Mouse (Mus musculus) limb, embryonic 15.5 days (tissue): ENCODE measurements around the gene Tie1. TPM values are rescaled to one million over a fixed set of nuclear protein-coding genes. Genes with fewer than 3 reads are reported as not detected.
A peak's percentile ranks its signal among the peaks of the same experiment; 100 is the strongest.

Experiments
- ATAC-seq: fragments of 200-750 bp; cut with Nextera tagmentation; 2 replicates; pipeline ENCODE4 v1.8.0; 2017; ENCODE audit warnings: low read depth, moderate TSS enrichment; ENCODE audit not compliant: insufficient number of reproducible peaks, low FRiP score, low TSS enrichment
- H3K27ac ChIP-seq: fragments of 300-500 bp; sonication (generic); 2 replicates; pipeline ENCODE4 v1.5.1; 2015; ENCODE audit warnings: moderate library complexity, mild to moderate bottlenecking, inconsistent platforms
- H3K27me3 ChIP-seq: fragments of 300-500 bp; sonication (generic); 2 replicates; pipeline ENCODE4 v1.6.1; 2015; ENCODE audit warnings: inconsistent platforms
- H3K36me3 ChIP-seq: fragments of 300-500 bp; sonication (generic); 2 replicates; pipeline ENCODE4 v1.6.1; 2015; ENCODE audit warnings: inconsistent platforms
- H3K4me1 ChIP-seq: fragments of 300-500 bp; sonication (generic); 2 replicates; pipeline ENCODE4 v1.6.1; 2015; ENCODE audit warnings: inconsistent platforms
- H3K4me2 ChIP-seq: fragments of 300-500 bp; sonication (generic); 2 replicates; pipeline ENCODE4 v1.6.1; 2015; ENCODE audit warnings: mild to moderate bottlenecking, inconsistent platforms
- H3K4me3 ChIP-seq: fragments of 300-500 bp; sonication (generic); 2 replicates; pipeline ENCODE4 v1.5.1; 2015; ENCODE audit warnings: mild to moderate bottlenecking, inconsistent platforms
- H3K9ac ChIP-seq: fragments of 300-500 bp; sonication (generic); 2 replicates; pipeline ENCODE4 v1.6.1; 2015; ENCODE audit warnings: inconsistent platforms
- H3K9me3 ChIP-seq: fragments of 300-500 bp; sonication (generic); 2 replicates; pipeline ENCODE4 v1.6.1; 2016; ENCODE audit warnings: inconsistent platforms
- WGBS: fragments of 180-500 bp; shearing (Covaris S2); methylation state at CpG from one replicate; pipeline ENCODE4 v1.1.7; 2015; 5-methylcytosine and 5-hydroxymethylcytosine counted together
- polyA plus RNA-seq: library from polyadenylated mRNA; unstranded; fragments of >200 nt; fragmentation: Nextera tagmentation; extraction: Ambion mirVana; gene quantifications from 2 replicates; pipeline ENCODE4 v1.2.1, GENCODE M21; 2015

Gene Tie1
- polyA plus RNA-seq = 25.8 and 27.8 TPM in 2 replicates

DNA sequence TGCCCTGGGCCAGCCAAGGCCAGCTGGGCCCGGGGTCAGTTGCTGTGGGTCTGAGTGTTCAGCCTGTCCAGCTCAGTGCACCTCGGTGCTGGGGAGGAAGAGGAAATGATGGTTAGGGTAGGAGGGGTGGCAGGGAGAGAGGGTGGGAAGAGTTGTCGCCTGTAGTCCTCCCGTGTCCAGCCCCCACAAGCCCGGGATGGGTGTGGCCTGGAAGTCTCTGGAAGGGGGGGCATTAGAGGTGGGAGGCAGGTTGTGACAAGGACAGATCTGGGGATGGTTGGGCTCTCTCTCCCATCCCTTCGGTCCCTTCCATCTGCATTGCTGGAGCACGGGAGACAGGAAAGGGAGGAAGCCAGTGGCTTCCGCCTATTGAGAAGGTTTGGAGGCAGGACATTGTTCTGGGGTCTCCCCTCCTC, at the start of gene Tie1:
TSS of gene Tie1 (minus strand) at position 345 of the 416 bp plus-strand sequence.
- Histone ChIP-seq H3K4me1 (no peaks in the 10 kb centered on the region), H3K4me2 (no peak within 1 kb of the TSS), H3K4me3 (no peak within 1 kb of the TSS), H3K9me3 (no peaks in the 10 kb centered on the region), H3K27me3 (no peaks in the 10 kb centered on the region), H3K9ac (no peak within 1 kb of the TSS), H3K36me3 (no peaks in the 10 kb centered on the region), H3K27ac (no peak within 1 kb of the TSS)
- 64% methylated on average over 8 of the region's 8 CpGs for WGBS
- ATAC-seq = peak; percentile 63

DNA sequence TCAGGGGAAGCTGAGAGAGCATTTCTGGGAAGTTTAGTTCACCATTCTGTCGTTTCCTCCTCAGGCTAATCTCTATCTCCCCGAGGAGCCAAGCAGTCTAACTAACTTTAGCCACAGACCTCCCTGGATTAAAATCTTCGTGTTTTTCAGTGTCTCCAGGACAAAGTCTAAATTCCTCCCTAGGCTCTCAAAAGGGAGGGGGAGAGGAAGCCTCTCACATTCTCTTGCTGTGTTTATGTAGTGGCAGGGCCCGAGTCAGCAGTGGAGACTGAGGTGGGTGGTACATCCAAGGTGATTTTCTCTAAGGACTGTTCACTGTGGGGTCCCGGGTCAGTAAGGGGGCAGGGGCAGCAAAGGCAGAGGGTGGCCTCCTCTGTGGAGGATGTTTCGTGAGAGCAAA, 47.9 kb upstream of the Tie1 start:
- Histone ChIP-seq H3K36me3 (no peaks in the 10 kb centered on the region), H3K4me2 (no peak overlapping the region), H3K27me3 (peaks cover 4% of the 10 kb centered on the region; the same call in 1 of the 2 replicates), H3K27ac (no peak overlapping the region), H3K4me1 (0 out of 2 replicates have a peak, but pooled peaks cover 10% of the 10 kb centered on the region), H3K9ac (no peak overlapping the region), H3K9me3 (no peaks in the 10 kb centered on the region), H3K4me3 (no peak overlapping the region)
- 43% methylated on average over 6 of the region's 6 CpGs for WGBS
- ATAC-seq = no peak

DNA sequence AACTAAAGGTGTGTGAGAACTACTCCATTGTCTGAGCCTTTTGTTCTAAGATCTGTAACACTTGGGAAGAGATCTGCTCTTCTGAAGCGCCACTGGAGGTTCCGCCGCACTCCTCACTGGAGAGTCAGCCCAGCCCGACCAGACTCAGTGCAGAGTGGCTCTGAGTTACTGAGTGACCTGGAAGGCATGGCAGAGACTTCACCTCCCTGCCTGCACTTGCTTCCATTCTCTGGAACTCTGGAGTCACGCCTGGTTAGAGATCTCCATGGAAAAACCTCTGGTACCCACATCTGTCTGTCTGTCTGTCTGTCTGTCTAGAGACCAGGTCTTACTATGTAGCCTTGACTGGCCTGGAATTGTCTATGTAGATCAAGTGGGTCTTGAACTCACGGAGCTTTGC, 45.7 kb upstream of the Tie1 start:
- ATAC-seq = no peak
- Histone ChIP-seq H3K4me2 (no peak overlapping the region), H3K27ac (no peak overlapping the region), H3K4me3 (no peak overlapping the region), H3K36me3 (no peaks in the 10 kb centered on the region), H3K27me3 (no peaks in the 10 kb centered on the region), H3K4me1 (0 out of 2 replicates have a peak, but pooled peaks cover 6% of the 10 kb centered on the region), H3K9me3 (no peaks in the 10 kb centered on the region), H3K9ac (no peak overlapping the region)
- WGBS = 81% methylated on average over 6 of the region's 6 CpGs

DNA sequence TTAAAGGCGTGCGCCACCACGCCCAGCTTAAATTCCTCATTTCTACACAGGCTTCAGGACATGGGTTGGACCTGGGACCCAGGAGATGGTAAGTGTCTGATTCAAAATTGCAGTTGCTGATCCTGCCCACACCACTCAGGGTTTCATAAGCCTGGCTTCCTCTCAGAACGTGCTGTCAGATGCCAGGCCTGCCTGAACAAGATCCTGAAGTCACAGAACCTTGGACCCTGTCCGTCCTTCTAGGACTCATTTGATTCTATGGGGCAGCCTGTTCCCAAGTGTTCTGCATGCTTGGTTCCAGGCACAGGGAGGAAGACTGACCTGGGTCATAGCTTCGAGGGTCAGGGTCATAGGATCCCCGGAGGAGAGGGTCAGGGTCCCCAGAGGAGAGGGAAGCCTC, 43.7 kb upstream of the Tie1 start:
- H3K4me1 ChIP-seq = 0 out of 2 replicates have a peak, but pooled peaks cover 3% of the 10 kb centered on the region
- H3K9ac ChIP-seq = no peak overlapping the region
- H3K27ac ChIP-seq = no peak overlapping the region
- no peak for ATAC-seq
- WGBS = 75% methylated on average over 7 of the region's 7 CpGs
- H3K9me3 ChIP-seq = no peaks in the 10 kb centered on the region
- no peaks in the 10 kb centered on the region for H3K27me3 ChIP-seq
- no peak overlapping the region for H3K4me3 ChIP-seq
- H3K36me3 ChIP-seq = no peaks in the 10 kb centered on the region
- no peak overlapping the region for H3K4me2 ChIP-seq

DNA sequence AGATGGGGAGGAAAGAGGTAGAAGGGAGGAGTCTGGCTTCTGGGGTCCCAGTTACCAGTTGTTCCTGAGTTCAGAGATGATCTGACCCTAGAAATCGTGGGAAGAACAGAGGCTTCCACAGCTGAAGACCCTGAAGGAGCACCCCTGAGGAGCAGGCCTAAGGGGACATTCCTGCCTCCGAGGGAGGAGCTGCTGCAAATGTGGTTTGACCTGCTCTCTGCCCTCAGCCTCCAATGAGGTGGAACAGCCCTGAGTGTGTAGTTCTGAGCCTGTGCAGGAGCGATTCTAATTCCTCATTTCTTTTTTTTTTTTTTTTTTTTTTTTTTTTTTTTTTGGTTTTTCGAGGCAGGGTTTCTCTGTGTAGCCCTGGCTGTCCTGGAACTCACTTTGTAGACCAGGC, 43.3 kb upstream of the Tie1 start:
- 63% methylated on average over 3 of the region's 4 CpGs for WGBS
- H3K4me1 ChIP-seq = 0 out of 2 replicates have a peak, but pooled peaks cover 3% of the 10 kb centered on the region
- no peak overlapping the region for H3K27ac ChIP-seq
- H3K27me3 ChIP-seq = no peaks in the 10 kb centered on the region
- no peak overlapping the region for H3K4me3 ChIP-seq
- no peak for ATAC-seq
- H3K9ac ChIP-seq = no peak overlapping the region
- no peaks in the 10 kb centered on the region for H3K36me3 ChIP-seq
- no peaks in the 10 kb centered on the region for H3K9me3 ChIP-seq
- no peak overlapping the region for H3K4me2 ChIP-seq

DNA sequence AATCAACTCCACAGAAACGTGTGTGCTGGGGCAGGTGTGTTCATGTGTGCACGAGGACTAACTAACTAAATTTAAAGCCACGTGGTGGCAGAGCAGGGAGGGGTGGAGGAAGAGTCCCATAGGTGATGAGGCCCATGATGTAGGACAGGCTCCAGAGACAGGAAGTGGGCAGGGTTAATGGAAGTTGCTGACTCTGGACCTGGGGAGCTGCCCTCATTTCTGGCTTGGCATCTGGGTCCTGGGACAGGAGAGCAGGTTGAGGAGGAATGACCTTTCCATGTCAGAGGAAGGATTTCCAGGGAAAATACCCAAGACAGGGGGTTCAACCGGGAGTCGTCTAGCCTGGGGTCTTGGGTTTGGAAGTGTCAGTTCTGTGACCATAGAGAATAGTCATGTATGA, 42.8 kb upstream of the Tie1 start:
- H3K9me3 ChIP-seq = no peaks in the 10 kb centered on the region
- no peak for ATAC-seq
- WGBS = 69% methylated on average over 5 of the region's 5 CpGs

DNA sequence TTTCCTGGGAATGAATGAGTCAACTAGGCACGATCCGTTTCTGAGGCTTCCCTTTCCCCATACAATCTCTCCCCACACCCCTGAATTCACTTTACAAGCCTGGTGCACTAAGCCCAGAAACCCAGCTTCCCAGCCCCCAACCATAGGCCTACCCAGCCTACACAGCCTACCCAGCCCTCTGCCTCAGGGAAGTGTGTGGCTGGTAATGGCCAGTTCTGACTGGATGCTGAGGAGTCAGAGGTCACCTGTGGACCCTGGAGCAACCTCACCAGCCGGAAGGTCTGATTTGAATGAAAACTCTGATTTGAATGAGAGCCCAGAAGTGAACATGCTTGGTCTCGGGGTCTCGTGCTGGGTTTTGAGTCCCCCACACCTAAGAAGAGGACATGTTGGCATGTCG, 37.9 kb upstream of the Tie1 start:
- Histone ChIP-seq H3K27ac (no peak overlapping the region), H3K27me3 (no peaks in the 10 kb centered on the region), H3K4me2 (no peak overlapping the region), H3K36me3 (no peaks in the 10 kb centered on the region), H3K9me3 (no peaks in the 10 kb centered on the region), H3K9ac (no peak overlapping the region), H3K4me3 (no peak overlapping the region), H3K4me1 (0 out of 2 replicates have a peak, but pooled peaks cover 2% of the 10 kb centered on the region)
- ATAC-seq = no peak
- 73% methylated on average over 6 of the region's 6 CpGs for WGBS

More for the DNA sequence above, 42.8 kb upstream of the Tie1 start:
- Histone ChIP-seq H3K9ac (no peak overlapping the region), H3K4me1 (0 out of 2 replicates have a peak, but pooled peaks cover 3% of the 10 kb centered on the region), H3K4me3 (no peak overlapping the region), H3K36me3 (no peaks in the 10 kb centered on the region), H3K27me3 (no peaks in the 10 kb centered on the region), H3K4me2 (no peak overlapping the region), H3K27ac (no peak overlapping the region)

DNA sequence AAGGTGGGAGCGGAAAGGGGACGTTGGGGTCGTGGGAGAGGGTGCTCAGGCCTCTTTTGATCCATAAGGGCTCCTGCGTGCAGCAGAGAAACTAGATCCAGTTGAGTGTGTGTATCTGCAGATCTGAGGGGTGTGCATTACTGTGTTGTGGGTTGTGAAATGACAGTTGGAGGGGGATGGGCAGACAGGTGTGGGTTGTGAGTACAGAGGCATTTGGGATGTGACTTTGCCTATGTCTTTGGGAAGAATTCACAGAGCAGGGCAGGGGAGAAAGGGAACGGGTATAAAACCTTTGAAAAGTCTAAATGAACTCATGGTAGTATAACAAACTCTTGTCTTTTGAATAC, 37.4 kb upstream of the Tie1 start:
- 38% methylated on average over 5 of the region's 5 CpGs for WGBS

DNA sequence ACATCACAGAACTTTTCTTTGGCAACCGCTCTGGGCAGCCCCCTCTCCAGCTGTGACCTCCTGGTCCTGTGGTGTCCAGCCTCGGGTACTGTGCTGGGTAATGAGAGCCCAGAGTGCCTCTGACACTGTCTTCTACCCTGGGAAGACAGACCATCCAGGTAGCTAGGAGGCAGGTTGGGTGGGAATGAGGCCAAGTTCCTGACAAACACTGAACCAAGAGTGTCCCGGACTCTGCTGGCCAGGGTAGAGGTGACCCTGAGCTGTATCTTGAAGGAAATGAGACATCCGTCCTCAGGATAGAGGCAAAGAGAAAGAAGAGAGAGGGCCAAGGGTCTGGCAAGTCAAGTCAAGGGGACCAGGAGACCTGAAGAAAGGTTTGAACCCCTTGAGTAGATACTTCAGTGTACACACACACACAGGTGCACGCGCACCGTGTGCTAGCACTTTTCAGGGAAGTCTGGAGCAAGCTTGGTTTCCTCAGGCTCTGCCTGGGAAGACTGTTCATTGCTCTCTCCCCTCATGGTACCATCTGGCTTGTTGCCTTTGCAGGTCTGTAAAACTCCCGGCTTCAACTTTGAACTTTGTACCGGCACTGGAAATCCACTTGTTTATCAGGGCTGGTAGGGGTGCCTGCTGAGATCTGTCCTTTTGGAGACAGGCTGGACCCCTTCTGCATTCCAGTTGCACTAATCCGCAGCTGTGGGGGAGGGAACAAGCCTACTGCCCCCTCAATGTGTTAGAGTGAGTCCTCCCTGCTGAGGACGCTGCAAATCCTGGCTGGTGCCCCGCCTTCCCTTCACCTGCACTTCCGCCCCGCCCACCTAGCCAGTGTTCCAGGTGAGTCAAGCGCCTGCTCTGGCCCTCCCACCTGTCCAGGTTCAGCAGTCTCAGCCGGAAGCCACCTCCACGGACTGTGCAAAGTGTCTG, 36.8 kb upstream of the Tie1 start, which contains the start of gene 2610528J11Rik:
TSS of gene 2610528J11Rik (plus strand) at position 592 of the 927 bp plus-strand sequence.
- no peak within 1 kb of the TSS for H3K4me2 ChIP-seq
- peaks cover 6% of the 10 kb centered on the region; the same call in 1 of the 2 replicates for H3K4me1 ChIP-seq
- WGBS = 41% methylated on average over 17 of the region's 17 CpGs
- H3K9me3 ChIP-seq = no peaks in the 10 kb centered on the region
- no peak for ATAC-seq
- H3K36me3 ChIP-seq = no peaks in the 10 kb centered on the region
- H3K27me3 ChIP-seq = no peaks in the 10 kb centered on the region
- peak within 1 kb of the TSS; percentile 19; the same call in 1 of the 2 replicates for H3K4me3 ChIP-seq
- no peak within 1 kb of the TSS; the same call in 1 of the 2 replicates for H3K9ac ChIP-seq
- H3K27ac ChIP-seq = no peak within 1 kb of the TSS

More for the DNA sequence above, 37.4 kb upstream of the Tie1 start:
- Histone ChIP-seq H3K4me1 (peaks cover 4% of the 10 kb centered on the region; the same call in 1 of the 2 replicates), H3K4me3 (peak overlapping the region; percentile 19; the same call in 1 of the 2 replicates), H3K27me3 (no peaks in the 10 kb centered on the region), H3K9ac (no peak overlapping the region; the same call in 1 of the 2 replicates), H3K4me2 (no peak overlapping the region), H3K9me3 (no peaks in the 10 kb centered on the region), H3K27ac (no peak overlapping the region), H3K36me3 (no peaks in the 10 kb centered on the region)
- no peak for ATAC-seq

DNA sequence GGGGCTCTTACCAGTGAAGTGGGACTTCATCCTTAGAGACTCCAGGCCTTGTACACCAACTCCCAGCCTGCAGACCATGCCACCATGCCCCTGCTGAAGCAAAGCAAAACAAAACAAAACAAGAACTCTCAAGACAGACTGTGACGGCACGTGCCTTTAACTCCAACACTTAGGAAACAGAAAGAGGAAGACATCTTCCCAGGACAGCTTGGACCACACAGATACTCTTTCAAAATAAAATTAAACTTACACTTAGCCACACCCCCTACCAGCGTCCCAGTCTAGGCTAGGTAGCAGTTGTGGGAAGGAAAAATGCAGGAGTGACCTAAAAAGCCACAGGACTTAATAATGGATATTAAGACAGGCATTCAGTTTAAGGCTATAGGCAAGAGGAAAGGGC, 35.9 kb upstream of the Tie1 start:
- Histone ChIP-seq H3K9me3 (no peaks in the 10 kb centered on the region), H3K9ac (no peak overlapping the region), H3K4me3 (no peak overlapping the region), H3K27ac (no peak overlapping the region), H3K27me3 (no peaks in the 10 kb centered on the region), H3K4me2 (no peak overlapping the region), H3K36me3 (no peaks in the 10 kb centered on the region), H3K4me1 (peaks cover 6% of the 10 kb centered on the region; the same call in 1 of the 2 replicates)
- WGBS = 61% methylated on average over 3 of the region's 3 CpGs
- no peak for ATAC-seq

DNA sequence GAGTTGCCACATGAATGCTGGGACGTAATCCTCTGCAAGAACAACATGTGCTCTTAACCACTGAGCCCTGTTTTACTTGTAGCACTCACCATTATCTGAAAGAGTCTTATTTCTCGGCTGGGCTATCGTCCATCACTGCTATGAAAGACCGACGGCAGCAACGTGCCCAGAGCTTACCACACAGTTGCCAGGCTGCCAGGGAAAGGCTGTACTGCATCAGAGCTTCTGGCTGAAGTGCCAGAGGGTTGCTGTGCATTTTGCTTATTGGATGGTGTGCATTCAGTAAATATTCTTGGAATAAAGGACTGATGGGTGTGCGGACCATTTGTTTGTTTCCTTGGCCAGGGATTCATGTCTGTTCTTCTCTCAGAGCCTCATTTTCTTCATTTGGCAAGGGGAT, 34.1 kb upstream of the Tie1 start:
- no peak overlapping the region for H3K4me3 ChIP-seq
- H3K9ac ChIP-seq = no peak overlapping the region
- ATAC-seq = no peak
- no peak overlapping the region for H3K4me2 ChIP-seq
- WGBS = 61% methylated on average over 7 of the region's 7 CpGs
- H3K27me3 ChIP-seq = no peaks in the 10 kb centered on the region
- H3K9me3 ChIP-seq = no peaks in the 10 kb centered on the region
- H3K36me3 ChIP-seq = no peaks in the 10 kb centered on the region
- peaks cover 6% of the 10 kb centered on the region; the same call in 1 of the 2 replicates for H3K4me1 ChIP-seq
- H3K27ac ChIP-seq = no peak overlapping the region

DNA sequence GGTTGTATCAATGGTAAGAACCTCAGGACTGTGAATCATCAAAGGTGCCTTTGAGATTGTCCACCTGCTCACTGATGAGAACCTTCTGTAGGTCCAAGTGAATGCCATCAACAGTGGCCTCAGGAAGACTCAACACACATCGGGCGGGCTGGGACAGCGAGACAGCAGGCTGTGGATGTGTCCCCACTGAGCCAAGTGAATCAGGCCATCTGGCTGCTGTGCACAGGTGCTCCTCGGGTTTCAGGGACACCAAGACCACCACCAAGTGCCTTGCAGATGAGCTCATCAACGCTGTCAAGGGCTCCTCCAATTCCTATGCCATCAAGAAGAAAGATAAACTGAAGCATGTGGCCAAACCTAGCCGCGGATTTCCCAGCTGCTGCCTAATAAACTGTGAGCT, 32.4 kb upstream of the Tie1 start:
- ATAC-seq = no peak
- H3K27ac ChIP-seq = no peak overlapping the region
- H3K36me3 ChIP-seq = no peaks in the 10 kb centered on the region
- no peaks in the 10 kb centered on the region for H3K9me3 ChIP-seq
- H3K4me1 ChIP-seq = peaks cover 6% of the 10 kb centered on the region
- WGBS = 71% methylated on average over 7 of the region's 7 CpGs
- H3K4me2 ChIP-seq = no peak overlapping the region
- no peak overlapping the region for H3K4me3 ChIP-seq
- no peak overlapping the region for H3K9ac ChIP-seq
- H3K27me3 ChIP-seq = peaks cover 9% of the 10 kb centered on the region
